Mouse (Mus musculus) erythroblast, embryonic 14.5 days (primary cell): ENCODE data around the gene Ddx1.

Source experiments
- GATA1 ChIP-seq: IDR thresholded peaks from 2 replicates; pipeline ENCODE4 v1.6.1; 2012; ENCODE audit warnings: low read length, inconsistent platforms, mixed read lengths
- TAL1 ChIP-seq: IDR thresholded peaks from 3 replicates; pipeline ENCODE4 v1.6.1; 2012; ENCODE audit warnings: low read length, inconsistent platforms, mixed read lengths

GRCm38 (mm10) chr12:13199338-13200301 lies 49.4 kb downstream of the Ddx1 start:
- TF ChIP-seq GATA1, result no peak
- TF ChIP-seq TAL1, result no peak
